Mouse (Mus musculus) gastrocnemius, postnatal 25 days (tissue): ENCODE measurements around the gene Slc7a9. TPM values are rescaled to one million over a fixed set of nuclear protein-coding genes. Genes with fewer than 3 reads are reported as not detected.

Experiments
- total RNA-seq, 2 experiments: library from RNA; stranded (reverse); gene quantifications; 1 replicate in 1 of 2; 2 replicates in 1 of 2; pipeline ENCODE4 v1.2.3; 2021

The Slc7a9 gene
- total RNA-seq, 2 experiments from 2014 or later = not detected

Other genes starting within 250 kb of the Slc7a9 start
- gene Lrp3, start 233.3 kb upstream of the Slc7a9 start, total RNA-seq = 1 to 10 TPM; 7.6 to 8.2 TPM
- gene Gpatch1, start 130.4 kb upstream of the Slc7a9 start, total RNA-seq = 1 to 10 TPM; 4.2 to 5.2 TPM
- 1 to 10 TPM in 1 of 2 experiments, under 1 TPM in 1; 0.67 to 1.3 TPM for gene Rhpn2, start 114.6 kb upstream of the Slc7a9 start, total RNA-seq
- gene Faap24, start 52.0 kb upstream of the Slc7a9 start, total RNA-seq = 1 to 10 TPM in 1 of 2 experiments, under 1 TPM in 1; 0.79 to 1.0 TPM
- 1 to 10 TPM; 4.9 to 6.4 TPM for gene Cep89, start 51.8 kb upstream of the Slc7a9 start, total RNA-seq
- not detected for gene Tdrd12, start 88.9 kb downstream of the Slc7a9 start, total RNA-seq
- gene Nudt19, start 107.5 kb downstream of the Slc7a9 start, total RNA-seq = 10 to 100 TPM; 37.7 to 42.7 TPM
- under 1 TPM; 0.05 to 0.43 TPM for gene Rgs9bp, start 136.8 kb downstream of the Slc7a9 start, total RNA-seq
- gene Ankrd27, start 137.4 kb downstream of the Slc7a9 start, total RNA-seq = 10 to 100 TPM in 1 of 2 experiments, 1 to 10 TPM in 1; 7.9 to 11.1 TPM
- gene Pdcd5, start 198.7 kb downstream of the Slc7a9 start, total RNA-seq = 100 to 1,000 TPM; 110 to 118 TPM